Mouse (Mus musculus) forebrain, postnatal 0 days (tissue): ENCODE measurements around the gene Cntnap2. TPM values are rescaled to one million over a fixed set of nuclear protein-coding genes. Genes with fewer than 3 reads are reported as not detected.

Source experiments
- ATAC-seq: fragments of 200-750 bp; cut with Nextera tagmentation; 2 replicates; pipeline ENCODE4 v1.8.0; 2017; ENCODE audit warnings: mild to moderate bottlenecking, moderate library complexity
- DNase-seq: peaks from one replicate; pipeline ENCODE4 v3.0.0-alpha.2; 2015
- H3K27ac ChIP-seq: fragments of 300-500 bp; sonication (generic); 2 replicates; pipeline ENCODE4 v1.5.1; 2014; ENCODE audit warnings: low read depth, mild to moderate bottlenecking, antibody characterized with exemption, low read length, moderate library complexity, mixed read lengths
- H3K27me3 ChIP-seq: fragments of 300-500 bp; sonication (generic); 2 replicates; pipeline ENCODE4 v1.6.1; 2014; ENCODE audit warnings: mild to moderate bottlenecking, low read length, mixed read lengths; ENCODE audit not compliant: insufficient read depth
- H3K36me3 ChIP-seq: fragments of 300-500 bp; sonication (generic); 2 replicates; pipeline ENCODE4 v1.6.1; 2014; ENCODE audit warnings: mild to moderate bottlenecking, moderate library complexity; ENCODE audit not compliant: insufficient read depth
- H3K4me1 ChIP-seq: fragments of 300-500 bp; sonication (generic); 2 replicates; pipeline ENCODE4 v1.6.1; 2014; ENCODE audit warnings: antibody characterized with exemption; ENCODE audit not compliant: insufficient read depth
- H3K4me2 ChIP-seq: fragments of 300-500 bp; sonication (generic); 2 replicates; pipeline ENCODE4 v1.6.1; 2014; ENCODE audit warnings: low read depth, mild to moderate bottlenecking, moderate library complexity
- H3K4me3 ChIP-seq: fragments of 300-500 bp; sonication (generic); 2 replicates; pipeline ENCODE4 v1.5.1; 2014; ENCODE audit warnings: low read depth, low read length, mixed read lengths
- H3K9ac ChIP-seq: fragments of 300-500 bp; sonication (generic); 2 replicates; pipeline ENCODE4 v1.6.1; 2014; ENCODE audit warnings: mild to moderate bottlenecking
- H3K9me3 ChIP-seq: fragments of 300-500 bp; sonication (generic); 2 replicates; pipeline ENCODE4 v1.6.1; 2016; ENCODE audit warnings: low read length
- CTCF ChIP-seq: sonication (generic); IDR thresholded peaks from 2 replicates; pipeline ENCODE4 v1.5.1; 2016; ENCODE audit warnings: antibody characterized with exemption, control low read depth, low read depth
- WGBS: fragments of 180-500 bp; shearing (Covaris S2); extraction: QIAGEN DNeasy Blood & Tissue Kit; methylation state at CpG from one replicate; pipeline ENCODE4 v1.1.7; 2014; 5-methylcytosine and 5-hydroxymethylcytosine counted together
- polyA plus RNA-seq: library from polyadenylated mRNA; unstranded; fragments of >200 nt; fragmentation: Nextera tagmentation; extraction: Ambion mirVana; gene quantifications from 2 replicates; pipeline ENCODE4 v1.2.1, GENCODE M21; 2015
- total RNA-seq: library from RNA; depleted of rRNA; stranded (reverse); fragments of >200 nt; gene quantifications from 2 replicates; pipeline ENCODE4 v1.2.3, GENCODE M21; 2014

Cntnap2 gene
- total and polyA plus RNA-seq, 2 experiments from 2014 or later: 50.2 to 107 TPM

- 75% methylated on average over 1 of the region's 1 CpGs for WGBS
- H3K4me3 ChIP-seq: no peak overlapping the region
- ATAC-seq (peak; percentile 56; the same call in 1 of the 2 replicates), DNase-seq (no peak)
- no peaks in the 10 kb centered on the region for H3K36me3 ChIP-seq
- H3K27me3 ChIP-seq: no peaks in the 10 kb centered on the region
- no peak overlapping the region for H3K4me2 ChIP-seq
- no peak overlapping the region for H3K27ac ChIP-seq
- no peaks in the 10 kb centered on the region for H3K9me3 ChIP-seq
- H3K4me1 ChIP-seq: no peaks in the 10 kb centered on the region
- H3K9ac ChIP-seq: no peak overlapping the region
- TF ChIP-seq CTCF: no peak
These were observed 182.1 kb downstream of the Cntnap2 start for GRCm38 (mm10) chr6:45241218-45241617.

GRCm38 (mm10) chr6:45244680-45245079 is 185.5 kb downstream of the Cntnap2 start:
- 91% methylated on average over 1 of the region's 1 CpGs for WGBS
- Histone ChIP-seq H3K9ac (no peak overlapping the region), H3K4me2 (no peak overlapping the region), H3K4me3 (no peak overlapping the region), H3K27ac (no peak overlapping the region), H3K4me1 (no peaks in the 10 kb centered on the region), H3K27me3 (no peaks in the 10 kb centered on the region), H3K36me3 (no peaks in the 10 kb centered on the region), H3K9me3 (no peaks in the 10 kb centered on the region)
- DNase-seq: no peak
- no peak for TF ChIP-seq CTCF
- ATAC-seq: no peak

GRCm38 (mm10) chr6:45258047-45258446 is 198.9 kb downstream of the Cntnap2 start:
- no peak overlapping the region for H3K27ac ChIP-seq
- no peaks in the 10 kb centered on the region for H3K9me3 ChIP-seq
- H3K27me3 ChIP-seq: no peaks in the 10 kb centered on the region
- no peak for TF ChIP-seq CTCF
- H3K4me2 ChIP-seq: no peak overlapping the region
- ATAC-seq: no peak
- H3K9ac ChIP-seq: no peak overlapping the region
- WGBS: 64% methylated on average over 1 of the region's 1 CpGs
- no peaks in the 10 kb centered on the region for H3K36me3 ChIP-seq
- DNase-seq: no peak
- H3K4me1 ChIP-seq: no peaks in the 10 kb centered on the region
- H3K4me3 ChIP-seq: no peak overlapping the region

GRCm38 (mm10) chr6:45271537-45271936 is 212.4 kb downstream of the Cntnap2 start:
- DNase-seq (no peak), ATAC-seq (no peak)
- Histone ChIP-seq H3K27me3 (no peaks in the 10 kb centered on the region), H3K36me3 (no peaks in the 10 kb centered on the region), H3K27ac (no peak overlapping the region), H3K4me2 (no peak overlapping the region), H3K4me1 (no peaks in the 10 kb centered on the region), H3K9me3 (no peaks in the 10 kb centered on the region), H3K4me3 (no peak overlapping the region), H3K9ac (no peak overlapping the region)
- no peak for TF ChIP-seq CTCF
- WGBS: 88% methylated on average over 2 of the region's 2 CpGs

- H3K4me1 ChIP-seq: no peaks in the 10 kb centered on the region
- TF ChIP-seq CTCF: no peak
- DNase-seq: no peak
- H3K27ac ChIP-seq: no peak overlapping the region
- H3K27me3 ChIP-seq: no peaks in the 10 kb centered on the region
- H3K4me3 ChIP-seq: no peak overlapping the region
- H3K9ac ChIP-seq: no peak overlapping the region
- no peaks in the 10 kb centered on the region for H3K36me3 ChIP-seq
- no peak for ATAC-seq
- H3K4me2 ChIP-seq: no peak overlapping the region
- no peaks in the 10 kb centered on the region for H3K9me3 ChIP-seq
- WGBS: 49% methylated on average over 1 of the region's 1 CpGs
These were observed 214.2 kb downstream of the Cntnap2 start for GRCm38 (mm10) chr6:45273259-45273775.

GRCm38 (mm10) chr6:45290154-45290553 is 231.0 kb downstream of the Cntnap2 start:
- H3K36me3 ChIP-seq: no peaks in the 10 kb centered on the region
- no peak overlapping the region for H3K4me2 ChIP-seq
- DNase-seq (peak; percentile 15), ATAC-seq (no peak)
- H3K4me3 ChIP-seq: no peak overlapping the region
- H3K4me1 ChIP-seq: no peaks in the 10 kb centered on the region
- H3K27me3 ChIP-seq: no peaks in the 10 kb centered on the region
- TF ChIP-seq CTCF: no peak
- H3K9me3 ChIP-seq: no peaks in the 10 kb centered on the region
- 89% methylated on average over 1 of the region's 1 CpGs for WGBS
- H3K9ac ChIP-seq: no peak overlapping the region
- H3K27ac ChIP-seq: no peak overlapping the region

- no peak for DNase-seq
- WGBS: 64% methylated on average over 3 of the region's 3 CpGs
- no peak for ATAC-seq
- H3K9ac ChIP-seq: no peak overlapping the region
- no peaks in the 10 kb centered on the region for H3K27me3 ChIP-seq
- H3K36me3 ChIP-seq: no peaks in the 10 kb centered on the region
- H3K4me1 ChIP-seq: no peaks in the 10 kb centered on the region
- H3K27ac ChIP-seq: no peak overlapping the region
- no peak overlapping the region for H3K4me3 ChIP-seq
- no peak overlapping the region for H3K4me2 ChIP-seq
- no peaks in the 10 kb centered on the region for H3K9me3 ChIP-seq
- TF ChIP-seq CTCF: no peak
These were observed 258.3 kb downstream of the Cntnap2 start for GRCm38 (mm10) chr6:45317455-45317854.

- Histone ChIP-seq H3K36me3 (no peaks in the 10 kb centered on the region), H3K4me3 (no peak overlapping the region), H3K27me3 (no peaks in the 10 kb centered on the region), H3K27ac (no peak overlapping the region), H3K9me3 (no peaks in the 10 kb centered on the region), H3K4me2 (no peak overlapping the region), H3K4me1 (no peaks in the 10 kb centered on the region), H3K9ac (no peak overlapping the region)
- 3% methylated on average over 2 of the region's 2 CpGs for WGBS
- TF ChIP-seq CTCF: peak; percentile 61
- DNase-seq: peak; percentile 26
- ATAC-seq: no peak
These were observed 264.3 kb downstream of the Cntnap2 start for GRCm38 (mm10) chr6:45323505-45323904.
